Mouse (Mus musculus) MEL (cell line): ENCODE results near the gene Pdik1l. TPM values are rescaled to one million over a fixed set of nuclear protein-coding genes. Genes with fewer than 3 reads are reported as not detected.

Experiments
- DNase-seq: peaks from one replicate; pipeline ENCODE4 v3.0.0; 2011; ENCODE audit warnings: low read depth, low spot score
- H3K27ac ChIP-seq: 2 replicates; pipeline ENCODE4 v1.5.1; 2012; ENCODE audit warnings: low read depth, mild to moderate bottlenecking, control low read depth, low read length, moderate library complexity; ENCODE audit not compliant: control insufficient read depth
- H3K27me3 ChIP-seq, 2 experiments: fragments of 150-350 bp in 1 of 2; sonication (generic) in 1 of 2; 2 replicates each; pipeline ENCODE4 v1.6.1; 2012; ENCODE audit warnings: low read length in 2 of 2, mild to moderate bottlenecking in 2 of 2, improper control_type of control experiment in 1 of 2, moderate library complexity in 1 of 2; ENCODE audit not compliant: insufficient read depth in 2 of 2, control insufficient read depth in 1 of 2
- H3K36me3 ChIP-seq, 2 experiments: 2 replicates each; pipeline ENCODE4 v1.6.1; 2012 to 2014; ENCODE audit warnings: low read length in 2 of 2, improper control_type of control experiment in 1 of 2, inconsistent platforms in 1 of 2, mild to moderate bottlenecking in 1 of 2; ENCODE audit not compliant: insufficient read depth in 2 of 2, control insufficient read depth in 1 of 2
- H3K4me1 ChIP-seq, 2 experiments: fragments of 150-350 bp in 1 of 2; sonication (generic) in 1 of 2; 2 replicates each; pipeline ENCODE4 v1.6.1; 2012; ENCODE audit warnings: low read length in 2 of 2, improper control_type of control experiment in 1 of 2, mild to moderate bottlenecking in 1 of 2; ENCODE audit not compliant: insufficient read depth in 2 of 2, control insufficient read depth in 1 of 2
- H3K4me3 ChIP-seq, 2 experiments: fragments of 150-350 bp in 1 of 2; sonication (generic) in 1 of 2; 2 replicates each; pipeline ENCODE4 v1.5.1; 2012; ENCODE audit warnings: low read depth in 2 of 2, low read length in 2 of 2, mild to moderate bottlenecking in 2 of 2, moderate library complexity in 2 of 2, control low read depth in 1 of 2, improper control_type of control experiment in 1 of 2; ENCODE audit not compliant: control insufficient read depth in 1 of 2, insufficient read depth in 1 of 2
- H3K79me2 ChIP-seq: 2 replicates; pipeline ENCODE4 v1.6.1; 2012; ENCODE audit warnings: mild to moderate bottlenecking, low read length, moderate library complexity; ENCODE audit not compliant: control insufficient read depth, poor library complexity, insufficient read depth
- H3K9ac ChIP-seq: 2 replicates; pipeline ENCODE4 v1.6.1; 2012; ENCODE audit warnings: low read depth, mild to moderate bottlenecking, control low read depth, low read length, moderate library complexity; ENCODE audit not compliant: control insufficient read depth, poor library complexity, severe bottlenecking
- H3K9me3 ChIP-seq: fragments of 150-350 bp; sonication (generic); replicated peaks from 2 replicates; pipeline ENCODE4 v1.6.1; 2012; ENCODE audit warnings: mild to moderate bottlenecking, low read length, improper control_type of control experiment, moderate library complexity; ENCODE audit not compliant: insufficient read depth
- BHLHE40 ChIP-seq: IDR thresholded peaks from 2 replicates; pipeline ENCODE4 v1.6.1; 2012; ENCODE audit warnings: low read depth, mild to moderate bottlenecking, inconsistent platforms, low read length, improper control_type of control experiment, borderline replicate concordance
- CHD1 ChIP-seq: IDR thresholded peaks from 2 replicates; pipeline ENCODE4 v1.6.1; 2012; ENCODE audit warnings: low read depth, mild to moderate bottlenecking, inconsistent platforms, low read length, improper control_type of control experiment
- CHD2 ChIP-seq: IDR thresholded peaks from 2 replicates; pipeline ENCODE4 v1.6.1; 2011; ENCODE audit warnings: low read length, improper control_type of control experiment
- CTCF ChIP-seq, 3 experiments: IDR thresholded peaks in 2 of 3; conservative IDR thresholded peaks in 1 of 3; 2 replicates each; pipeline ENCODE4 v1.5.1; 2011 to 2012; ENCODE audit warnings: low read length in 3 of 3, low read depth in 2 of 3, mild to moderate bottlenecking in 2 of 3, improper control_type of control experiment in 1 of 3, inconsistent platforms in 1 of 3, mixed read lengths in 1 of 3, moderate library complexity in 1 of 3; ENCODE audit not compliant: control insufficient read depth in 1 of 3, insufficient read depth in 1 of 3, poor library complexity in 1 of 3, severe bottlenecking in 1 of 3
- ELF1 ChIP-seq: IDR thresholded peaks from 2 replicates; pipeline ENCODE4 v1.6.1; 2014; ENCODE audit warnings: low read depth, mild to moderate bottlenecking, inconsistent platforms, low read length, improper control_type of control experiment, moderate library complexity
- EP300 ChIP-seq, 2 experiments: IDR thresholded peaks; 2 replicates each; pipeline ENCODE4 v1.6.1; 2011; ENCODE audit warnings: improper control_type of control experiment in 2 of 2, low read length in 2 of 2, low read depth in 1 of 2, mild to moderate bottlenecking in 1 of 2
- ETS1 ChIP-seq: IDR thresholded peaks from 2 replicates; pipeline ENCODE4 v1.6.1; 2012; ENCODE audit warnings: low read depth, mild to moderate bottlenecking, inconsistent platforms, low read length, improper control_type of control experiment, moderate library complexity
- GABPA ChIP-seq: IDR thresholded peaks from 2 replicates; pipeline ENCODE4 v1.6.1; 2012; ENCODE audit warnings: low read depth, mild to moderate bottlenecking, inconsistent platforms, low read length, improper control_type of control experiment, moderate library complexity
- GATA1 ChIP-seq: IDR thresholded peaks from 2 replicates; pipeline ENCODE4 v1.6.1; 2011; ENCODE audit warnings: low read depth, low read length, improper control_type of control experiment
- HCFC1 ChIP-seq: IDR thresholded peaks from 2 replicates; pipeline ENCODE4 v1.6.1; 2012; ENCODE audit warnings: low read depth, mild to moderate bottlenecking, inconsistent platforms, low read length, improper control_type of control experiment, moderate library complexity
- JUND ChIP-seq: IDR thresholded peaks from 2 replicates; pipeline ENCODE4 v1.6.1; 2011; ENCODE audit warnings: low read depth, mild to moderate bottlenecking, improper control_type of control experiment, low read length
- MAX ChIP-seq: IDR thresholded peaks from 2 replicates; pipeline ENCODE4 v1.6.1; 2011; ENCODE audit warnings: low read length, improper control_type of control experiment
- MEF2A ChIP-seq: IDR thresholded peaks from 2 replicates; pipeline ENCODE4 v1.6.1; 2014; ENCODE audit warnings: low read depth, mild to moderate bottlenecking, inconsistent platforms, low read length, improper control_type of control experiment; ENCODE audit not compliant: poor library complexity, insufficient replicate concordance, severe bottlenecking; ENCODE audit errors: extremely low read depth
- MXI1 ChIP-seq: IDR thresholded peaks from 2 replicates; pipeline ENCODE4 v1.6.1; 2011; ENCODE audit warnings: mild to moderate bottlenecking, low read depth, low read length, improper control_type of control experiment
- MYC ChIP-seq: IDR thresholded peaks from 2 replicates; pipeline ENCODE4 v1.6.1; 2011; ENCODE audit warnings: low read depth, mild to moderate bottlenecking, low read length, improper control_type of control experiment, moderate library complexity
- NELFE ChIP-seq: IDR thresholded peaks from 2 replicates; pipeline ENCODE4 v1.6.1; 2011; ENCODE audit warnings: low read depth, low read length, improper control_type of control experiment
- POLR2A ChIP-seq, 2 experiments: IDR thresholded peaks; 2 replicates each; pipeline ENCODE4 v1.6.1; 2011 to 2012; ENCODE audit warnings: low read length in 2 of 2, mild to moderate bottlenecking in 2 of 2, control low read depth in 1 of 2, improper control_type of control experiment in 1 of 2, low read depth in 1 of 2, moderate library complexity in 1 of 2; ENCODE audit not compliant: control insufficient read depth in 1 of 2, insufficient read depth in 1 of 2, poor library complexity in 1 of 2
- POLR2AphosphoS2 ChIP-seq: IDR thresholded peaks from 2 replicates; pipeline ENCODE4 v1.6.1; 2011; ENCODE audit warnings: low read length, improper control_type of control experiment
- POLR2AphosphoS5 ChIP-seq: IDR thresholded peaks from 2 replicates; pipeline ENCODE4 v1.6.1; 2012; ENCODE audit warnings: low read depth, borderline replicate concordance, mild to moderate bottlenecking, inconsistent platforms, low read length, moderate library complexity, mixed read lengths
- SIN3A ChIP-seq: IDR thresholded peaks from 2 replicates; pipeline ENCODE4 v1.6.1; 2012; ENCODE audit warnings: low read length, improper control_type of control experiment, inconsistent platforms
- SMC3 ChIP-seq: IDR thresholded peaks from 2 replicates; pipeline ENCODE4 v1.6.1; 2011; ENCODE audit warnings: low read depth, low read length, improper control_type of control experiment
- TBP ChIP-seq: IDR thresholded peaks from 2 replicates; pipeline ENCODE4 v1.8.0; 2011; ENCODE audit warnings: low read depth, low read length, improper control_type of control experiment
- TCF12 ChIP-seq: IDR thresholded peaks from 2 replicates; pipeline ENCODE4 v1.6.1; 2014; ENCODE audit warnings: low read depth, mild to moderate bottlenecking, inconsistent platforms, low read length, improper control_type of control experiment, moderate library complexity
- USF1 ChIP-seq: IDR thresholded peaks from 2 replicates; pipeline ENCODE4 v1.6.1; 2014; ENCODE audit warnings: low read depth, mild to moderate bottlenecking, inconsistent platforms, low read length, improper control_type of control experiment, moderate library complexity
- ZC3H11A ChIP-seq: IDR thresholded peaks from 2 replicates; pipeline ENCODE4 v1.6.1; 2012; ENCODE audit warnings: low read depth, mild to moderate bottlenecking, inconsistent platforms, low read length, improper control_type of control experiment
- ZMIZ1 ChIP-seq: IDR thresholded peaks from 2 replicates; pipeline ENCODE4 v1.6.1; 2012; ENCODE audit warnings: low read depth, mild to moderate bottlenecking, inconsistent platforms, low read length, improper control_type of control experiment, moderate library complexity
- ZNF384 ChIP-seq: IDR thresholded peaks from 2 replicates; pipeline ENCODE4 v1.6.1; 2012; ENCODE audit warnings: low read depth, mild to moderate bottlenecking, inconsistent platforms, low read length, improper control_type of control experiment
- polyA plus RNA-seq, 2 experiments: library from polyadenylated mRNA; stranded (reverse) in 1 of 2; unstranded in 1 of 2; fragments of >175 nt in 1 of 2; fragments of >200 nt in 1 of 2; gene quantifications; 2 replicates each; pipeline versions ENCODE4 v1.2.1 to v1.2.4; 2012; ENCODE audit warnings: low replicate concordance in 2 of 2, low read depth in 1 of 2; ENCODE audit not compliant: insufficient read length in 2 of 2, insufficient read depth in 1 of 2, missing spikeins in 1 of 2
- total RNA-seq: library from RNA; depleted of rRNA; stranded (reverse); fragments of 300-350 nt; gene quantifications from 2 replicates; pipeline ENCODE4 v1.2.3, GENCODE M21; 2012

The Pdik1l gene
- total and polyA plus RNA-seq, 3 experiments, result 11.7 to 32.1 (median 13.0) TPM

- TF ChIP-seq ZNF384, result no peak
Observed at GRCm38 (mm10) chr4:134287168-134287564, 529 bp downstream of the Pdik1l start (continued).

- peak overlapping the region; percentile 73 for H3K27ac ChIP-seq
- no peak for TF ChIP-seq ZNF384
- peak; percentile 27; the same call in 1 of the 2 replicates for TF ChIP-seq SIN3A
- TF ChIP-seq SMC3, result no peak
- 0 out of 2 replicates have a peak, but pooled peaks have one; percentile 32 for TF ChIP-seq TBP
- peak; percentile 41; the same call in 1 of the 2 replicates for TF ChIP-seq ELF1
- TF ChIP-seq, all 39 proteins: peak for 3
- Histone ChIP-seq H3K4me3 (peak overlapping the region; percentile 96 to 97), H3K79me2 (peaks cover 15% of the 10 kb centered on the region), H3K27me3 (no peaks in the 10 kb centered on the region), H3K9ac (peak overlapping the region; percentile 99), H3K36me3 (peaks cover 8 to 24% of the 10 kb centered on the region in 2 experiments), H3K9me3 (no peaks in the 10 kb centered on the region), H3K4me1 (peaks cover 2 to 21% of the 10 kb centered on the region in 2 experiments; a peak in 3 of 4 replicates)
- peak; percentile 64 for DNase-seq
Observed at GRCm38 (mm10) chr4:134286226-134287167, 1.2 kb downstream of the Pdik1l start.

- peaks cover 2 to 21% of the 10 kb centered on the region in 2 experiments; a peak in 3 of 4 replicates for H3K4me1 ChIP-seq
- H3K79me2 ChIP-seq, result peaks cover 15% of the 10 kb centered on the region
- peaks cover 11 to 24% of the 10 kb centered on the region in 2 experiments for H3K36me3 ChIP-seq
- peak overlapping the region; percentile 73 for H3K27ac ChIP-seq
- H3K27me3 ChIP-seq, result no peaks in the 10 kb centered on the region
- no peak overlapping the region for H3K9ac ChIP-seq
- H3K4me3 ChIP-seq, result no peak overlapping the region
- no peaks in the 10 kb centered on the region for H3K9me3 ChIP-seq
- peak; percentile 91 for DNase-seq
- peak; percentile 66 for TF ChIP-seq MXI1
- no peak for TF ChIP-seq POLR2AphosphoS5
- TF ChIP-seq BHLHE40, result no peak
- TF ChIP-seq GABPA, result no peak
- TF ChIP-seq ZMIZ1, result no peak
- no peak for TF ChIP-seq USF1
- no peak for TF ChIP-seq JUND
- peak; percentile 29; the same call in 1 of the 2 replicates for TF ChIP-seq NELFE
- peak in 1 of 2 experiments; percentile 51; a peak in 2 of 4 replicates for TF ChIP-seq POLR2A (IDR thresholded peaks at IDR 0.05; ENCODE audit: control insufficient read depth in 1 of 2, insufficient read depth in 1 of 2, low read depth in 1 of 2, low read length in 2 of 2, poor library complexity in 1 of 2)
- TF ChIP-seq POLR2AphosphoS2, result peak; percentile 50
- 0 out of 2 replicates have a peak, but pooled peaks have one; percentile 23 for TF ChIP-seq MAX
- TF ChIP-seq CTCF (IDR thresholded peaks at IDR 0.05 in 2 of 3, conservative IDR thresholded peaks at IDR 0.05 in 1 of 3; ENCODE audit: control insufficient read depth in 1 of 3, insufficient read depth in 1 of 3, low read depth in 2 of 3, low read length in 3 of 3, poor library complexity in 1 of 3, severe bottlenecking in 1 of 3), result no peak
- TF ChIP-seq SIN3A, result peak; percentile 84
- 0 out of 2 replicates have a peak, but pooled peaks have one; percentile 45 for TF ChIP-seq HCFC1
- no peak for TF ChIP-seq MEF2A
- peak; percentile 70 for TF ChIP-seq ETS1
- TF ChIP-seq TCF12, result peak; percentile 31; the same call in 1 of the 2 replicates
- no peak for TF ChIP-seq ZNF384
- TF ChIP-seq EP300 (IDR thresholded peaks at IDR 0.05; ENCODE audit: low read depth in 1 of 2, low read length in 2 of 2), result peak in 1 of 2 experiments; percentile 46; a peak in 2 of 4 replicates
- peak; percentile 60 for TF ChIP-seq GATA1
- peak; percentile 80; the same call in 1 of the 2 replicates for TF ChIP-seq MYC
- TF ChIP-seq CHD2, result no peak
- no peak; the same call in 1 of the 2 replicates for TF ChIP-seq CHD1
- no peak for TF ChIP-seq ZC3H11A
Observed at GRCm38 (mm10) chr4:134284942-134285341, 2.8 kb downstream of the Pdik1l start.
